Mouse (Mus musculus) myocyte (in vitro differentiated cells): ENCODE measurements around the gene Gpc5. TPM values are rescaled to one million over a fixed set of nuclear protein-coding genes. Genes with fewer than 3 reads are reported as not detected.

ENCODE experiments used
- H3K27me3 ChIP-seq: one replicate; pipeline ENCODE4 v1.6.1; 2011; ENCODE audit not compliant: control insufficient read depth, insufficient read depth, insufficient read length
- H3K36me3 ChIP-seq: one replicate; pipeline ENCODE4 v1.6.1; 2011; ENCODE audit not compliant: control insufficient read depth, insufficient read depth
- H3K4me2 ChIP-seq: one replicate; pipeline ENCODE4 v1.6.1; 2011; ENCODE audit warnings: low read depth, control low read depth
- H3K4me3 ChIP-seq: one replicate; pipeline ENCODE4 v1.5.1; 2011; ENCODE audit warnings: mild to moderate bottlenecking, control low read depth, moderate library complexity
- H3K79me2 ChIP-seq: one replicate; pipeline ENCODE4 v1.6.1; 2011; ENCODE audit not compliant: control insufficient read depth, insufficient read depth
- H3ac ChIP-seq: one replicate; pipeline ENCODE4 v1.6.1; 2011; ENCODE audit not compliant: control insufficient read depth, insufficient read length
- CEBPB ChIP-seq: IDR thresholded peaks from 2 replicates; pipeline ENCODE4 v1.6.1; 2011; ENCODE audit warnings: mild to moderate bottlenecking, moderate library complexity; ENCODE audit not compliant: poor library complexity, insufficient read depth, severe bottlenecking
- E2F4 ChIP-seq: IDR thresholded peaks from one replicate; pipeline ENCODE4 v1.6.1; 2011; ENCODE audit warnings: mild to moderate bottlenecking, control low read depth, moderate library complexity; ENCODE audit not compliant: insufficient read depth
- MAX ChIP-seq: IDR thresholded peaks from one replicate; pipeline ENCODE4 v1.6.1; 2011; ENCODE audit warnings: low read depth, mild to moderate bottlenecking, control low read depth
- MYOD1 ChIP-seq, 3 experiments: IDR thresholded peaks; one replicate each; pipeline ENCODE4 v1.6.1; 2011; ENCODE audit warnings: control low read depth in 2 of 3, low read depth in 2 of 3, mild to moderate bottlenecking in 2 of 3, moderate library complexity in 1 of 3; ENCODE audit not compliant: insufficient read length in 2 of 3, control insufficient read depth in 1 of 3
- MYOG ChIP-seq, 3 experiments: IDR thresholded peaks; one replicate each; pipeline ENCODE4 v1.6.1; 2011; ENCODE audit warnings: control low read depth in 2 of 3, low read depth in 2 of 3, mild to moderate bottlenecking in 2 of 3; ENCODE audit not compliant: insufficient read length in 2 of 3, control insufficient read depth in 1 of 3, insufficient read depth in 1 of 3
- POLR2A ChIP-seq: IDR thresholded peaks from one replicate; pipeline ENCODE4 v1.6.1; 2011; ENCODE audit warnings: low read depth, mild to moderate bottlenecking, control low read depth, moderate library complexity; ENCODE audit not compliant: insufficient read length
- POLR2AphosphoS2 ChIP-seq: IDR thresholded peaks from one replicate; pipeline ENCODE4 v1.6.1; 2011; ENCODE audit warnings: low read depth, control low read depth; ENCODE audit not compliant: insufficient read length
- REST ChIP-seq: IDR thresholded peaks from one replicate; pipeline ENCODE4 v1.6.1; 2011; ENCODE audit warnings: mild to moderate bottlenecking, control low read depth, moderate library complexity; ENCODE audit not compliant: insufficient read depth, insufficient read length
- SRF ChIP-seq: IDR thresholded peaks from one replicate; pipeline ENCODE4 v1.6.1; 2011; ENCODE audit warnings: low read depth; ENCODE audit not compliant: control insufficient read depth, insufficient read length
- TCF12 ChIP-seq: IDR thresholded peaks from one replicate; pipeline ENCODE4 v1.6.1; 2011; ENCODE audit warnings: mild to moderate bottlenecking, control low read depth; ENCODE audit not compliant: poor library complexity, insufficient read depth, severe bottlenecking
- TCF3 ChIP-seq: IDR thresholded peaks from one replicate; pipeline ENCODE4 v1.6.1; 2011; ENCODE audit warnings: low read depth, control low read depth; ENCODE audit not compliant: insufficient read length
- USF1 ChIP-seq: IDR thresholded peaks from one replicate; pipeline ENCODE4 v1.6.1; 2011; ENCODE audit warnings: low read depth, mild to moderate bottlenecking, control low read depth, moderate library complexity
- polyA plus RNA-seq: library from polyadenylated mRNA; unstranded; fragments of >200 nt; fragmentation: generic; extraction: Trizol; gene quantifications from one replicate; pipeline ENCODE4 v1.2.1, GENCODE M21; 2012; ENCODE audit warnings: missing spikeins

Gpc5 gene
- polyA plus RNA-seq, 1 experiment, result not detected

DNA sequence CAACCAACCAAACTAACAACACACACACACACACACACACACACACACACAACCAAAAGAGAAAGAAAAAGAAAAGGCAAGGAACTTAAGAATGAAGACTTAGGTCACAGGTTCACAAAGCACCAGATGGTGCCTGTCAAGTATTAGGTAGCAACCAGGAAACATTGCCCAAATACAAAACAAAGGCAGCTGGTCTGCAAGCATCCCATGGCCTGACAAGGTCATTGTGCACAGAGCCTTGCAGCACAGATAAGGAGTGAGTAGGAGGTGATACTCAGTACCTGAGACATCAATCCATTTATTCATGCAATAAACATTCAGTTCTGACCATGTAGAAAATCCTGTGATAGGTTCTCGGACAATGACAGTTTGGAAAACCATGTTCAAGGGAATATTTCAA lies 884.0 kb downstream of the Gpc5 start:
- Histone ChIP-seq H3K79me2 (no peaks in the 10 kb centered on the region), H3K36me3 (no peaks in the 10 kb centered on the region), H3K4me2 (no peak overlapping the region), H3ac (no peak overlapping the region), H3K27me3 (no peaks in the 10 kb centered on the region), H3K4me3 (no peak overlapping the region)
- TF ChIP-seq MYOD1 (IDR thresholded peaks at IDR 0.05; ENCODE audit: control insufficient read depth in 1 of 3, insufficient read length in 2 of 3, low read depth in 2 of 3) (no peak), POLR2A (no peak), SRF (no peak), CEBPB (no peak), TCF12 (no peak), TCF3 (no peak), MAX (no peak), REST (no peak), MYOG (IDR thresholded peaks at IDR 0.05; ENCODE audit: control insufficient read depth in 1 of 3, insufficient read depth in 1 of 3, insufficient read length in 2 of 3, low read depth in 2 of 3) (no peak)

DNA sequence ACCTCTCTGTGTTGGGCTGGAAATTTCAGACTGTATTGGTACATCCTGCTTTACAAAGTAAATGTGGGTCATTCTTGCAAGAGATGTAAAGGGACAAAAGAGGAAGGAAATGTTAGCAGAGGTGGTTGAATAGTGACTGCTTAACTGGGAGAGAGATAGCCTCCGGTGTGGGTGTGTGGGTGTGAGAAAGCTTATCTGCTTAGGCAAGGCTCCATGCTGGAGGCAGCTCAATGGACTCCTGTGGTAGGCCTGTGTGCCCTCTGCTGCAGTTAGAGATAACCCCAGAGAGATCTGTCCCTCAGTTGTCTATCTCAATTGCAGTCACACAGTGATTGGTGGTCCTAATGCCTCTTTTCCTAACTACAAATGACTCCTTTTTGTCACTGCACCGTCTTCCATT lies 887.2 kb downstream of the Gpc5 start:
- no peaks in the 10 kb centered on the region for H3K27me3 ChIP-seq
- no peak overlapping the region for H3K4me2 ChIP-seq
- H3ac ChIP-seq, result no peak overlapping the region
- H3K36me3 ChIP-seq, result no peaks in the 10 kb centered on the region
- H3K79me2 ChIP-seq, result no peaks in the 10 kb centered on the region
- no peak overlapping the region for H3K4me3 ChIP-seq
- TF ChIP-seq TCF12 (no peak), REST (no peak), SRF (no peak), POLR2AphosphoS2 (no peak), E2F4 (no peak), CEBPB (no peak), MYOD1 (IDR thresholded peaks at IDR 0.05; ENCODE audit: control insufficient read depth in 1 of 3, insufficient read length in 2 of 3, low read depth in 2 of 3) (no peak), TCF3 (no peak), USF1 (no peak), MYOG (IDR thresholded peaks at IDR 0.05; ENCODE audit: control insufficient read depth in 1 of 3, insufficient read depth in 1 of 3, insufficient read length in 2 of 3, low read depth in 2 of 3) (no peak), MAX (no peak), POLR2A (no peak)

GRCm38 (mm10) chr14:115990764-115991163 lies 898.7 kb downstream of the Gpc5 start:
- TF ChIP-seq MYOG (IDR thresholded peaks at IDR 0.05; ENCODE audit: control insufficient read depth in 1 of 3, insufficient read depth in 1 of 3, insufficient read length in 2 of 3, low read depth in 2 of 3) (no peak), TCF12 (no peak), MAX (no peak), POLR2A (no peak)
- Histone ChIP-seq H3K27me3 (no peaks in the 10 kb centered on the region), H3K79me2 (no peaks in the 10 kb centered on the region), H3K36me3 (no peaks in the 10 kb centered on the region), H3K4me2 (no peak overlapping the region), H3K4me3 (no peak overlapping the region), H3ac (no peak overlapping the region)

DNA sequence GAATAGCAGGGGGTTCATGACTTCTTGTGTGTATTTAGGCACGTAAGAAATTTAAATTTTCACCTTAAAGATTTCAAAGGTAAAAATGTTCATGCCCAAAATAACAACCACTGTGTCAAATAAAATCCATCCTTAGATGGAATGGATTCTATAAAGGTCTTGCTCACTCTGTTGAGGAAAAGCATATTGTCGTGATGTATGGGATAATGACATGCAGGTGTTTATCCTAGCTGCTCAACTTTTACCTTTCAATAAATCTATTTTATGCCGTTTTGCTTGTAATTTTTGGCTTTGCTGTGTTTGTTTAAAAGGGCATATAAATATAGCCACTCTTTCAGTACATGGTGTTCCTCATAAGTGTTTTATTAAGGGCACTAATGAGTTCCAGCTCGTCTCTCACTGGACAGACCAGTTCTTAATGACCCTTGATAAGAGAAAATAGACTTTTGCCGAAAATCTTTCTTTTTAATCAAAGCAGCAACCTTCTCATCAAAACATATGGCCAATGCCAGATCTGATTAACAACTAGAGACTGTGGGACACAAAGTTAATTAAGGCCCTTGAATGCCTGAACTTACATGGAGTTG lies 901.6 kb downstream of the Gpc5 start:
- Histone ChIP-seq H3K4me2 (no peak overlapping the region), H3ac (no peak overlapping the region), H3K36me3 (no peaks in the 10 kb centered on the region), H3K4me3 (no peak overlapping the region), H3K27me3 (no peaks in the 10 kb centered on the region), H3K79me2 (no peaks in the 10 kb centered on the region)
- no peak for TF ChIP-seq POLR2A
- TF ChIP-seq USF1, result no peak
- TF ChIP-seq SRF, result no peak
- TF ChIP-seq MYOD1 (IDR thresholded peaks at IDR 0.05; ENCODE audit: control insufficient read depth in 1 of 3, insufficient read length in 2 of 3, low read depth in 2 of 3), result no peak
- TF ChIP-seq E2F4, result no peak
- no peak for TF ChIP-seq REST
- TF ChIP-seq TCF3, result no peak

- Histone ChIP-seq H3K36me3 (no peaks in the 10 kb centered on the region), H3K27me3 (no peaks in the 10 kb centered on the region), H3K79me2 (no peaks in the 10 kb centered on the region), H3K4me3 (no peak overlapping the region), H3K4me2 (no peak overlapping the region), H3ac (no peak overlapping the region)
- TF ChIP-seq TCF3 (no peak), SRF (no peak)
Observed at GRCm38 (mm10) chr14:115998931-115999330, 906.9 kb downstream of the Gpc5 start.
